Mouse (Mus musculus) midbrain, embryonic 10.5 days (tissue): ENCODE measurements around the gene Adck1. TPM values are rescaled to one million over a fixed set of nuclear protein-coding genes. Genes with fewer than 3 reads are reported as not detected.
"Not testable (repeated sequence)": the region's sequence is repeated elsewhere in the genome, so short reads cannot be mapped to it uniquely, and the experiment has no call there.

ENCODE experiments used
- DNase-seq: peaks from one replicate; pipeline ENCODE4 v3.0.0-alpha.2; 2017; ENCODE audit warnings: low spot score
- H3K27ac ChIP-seq: fragments of 300-500 bp; sonication (generic); replicated peaks from 2 replicates; pipeline ENCODE4 v1.5.1; 2016; ENCODE audit warnings: mild to moderate bottlenecking
- H3K27me3 ChIP-seq: fragments of 300-500 bp; sonication (generic); 2 replicates; pipeline ENCODE4 v1.6.1; 2016; ENCODE audit warnings: low read depth, mild to moderate bottlenecking; ENCODE audit not compliant: poor library complexity, severe bottlenecking
- H3K36me3 ChIP-seq: fragments of 300-500 bp; sonication (generic); 2 replicates; pipeline ENCODE4 v1.6.1; 2016; ENCODE audit warnings: mild to moderate bottlenecking, moderate library complexity
- H3K4me1 ChIP-seq: fragments of 300-500 bp; sonication (generic); 2 replicates; pipeline ENCODE4 v1.6.1; 2016
- H3K4me3 ChIP-seq: fragments of 300-500 bp; sonication (generic); 2 replicates; pipeline ENCODE4 v1.5.1; 2016; ENCODE audit warnings: mild to moderate bottlenecking, moderate library complexity
- H3K9me3 ChIP-seq: fragments of 300-500 bp; sonication (generic); replicated peaks from 2 replicates; pipeline ENCODE4 v1.6.1; 2016; ENCODE audit warnings: mild to moderate bottlenecking
- WGBS: fragments of 180-500 bp; shearing (Covaris S2); methylation state at CpG from one replicate; pipeline ENCODE4 v1.1.7; 2016; 5-methylcytosine and 5-hydroxymethylcytosine counted together
- polyA plus RNA-seq: library from polyadenylated mRNA; unstranded; fragments of >200 nt; fragmentation: Nextera tagmentation; extraction: Ambion mirVana; gene quantifications from 2 replicates; pipeline ENCODE4 v1.2.1, GENCODE M21; 2016

The Adck1 gene
- polyA plus RNA-seq, 1 experiment from 2014 or later = 20.4 TPM

GRCm38 (mm10) chr12:88466801-88467200 lies 106.4 kb downstream of the Adck1 start:
- no peaks in the 10 kb centered on the region for H3K27me3 ChIP-seq
- H3K4me3 ChIP-seq = no peak overlapping the region
- H3K27ac ChIP-seq = no peak overlapping the region
- no peaks in the 10 kb centered on the region for H3K36me3 ChIP-seq
- H3K9me3 ChIP-seq = no peaks in the 10 kb centered on the region
- 87% methylated on average over 6 of the region's 6 CpGs for WGBS
- no peak for DNase-seq
- H3K4me1 ChIP-seq = no peaks in the 10 kb centered on the region

GRCm38 (mm10) chr12:88467257-88467656 lies 106.9 kb downstream of the Adck1 start:
- Histone ChIP-seq H3K36me3 (no peaks in the 10 kb centered on the region), H3K27me3 (no peaks in the 10 kb centered on the region), H3K27ac (no peak overlapping the region), H3K9me3 (no peaks in the 10 kb centered on the region), H3K4me1 (no peaks in the 10 kb centered on the region), H3K4me3 (no peak overlapping the region)
- WGBS = 88% methylated on average over 3 of the region's 3 CpGs
- DNase-seq = no peak

- H3K4me1 ChIP-seq = no peaks in the 10 kb centered on the region
- 75% methylated on average over 5 of the region's 5 CpGs for WGBS
These were observed 107.6 kb downstream of the Adck1 start for GRCm38 (mm10) chr12:88467935-88468465.

GRCm38 (mm10) chr12:88468691-88469090 lies 108.3 kb downstream of the Adck1 start:
- H3K36me3 ChIP-seq = no peaks in the 10 kb centered on the region
- H3K4me1 ChIP-seq = no peaks in the 10 kb centered on the region
- H3K27me3 ChIP-seq = no peaks in the 10 kb centered on the region
- H3K4me3 ChIP-seq = no peak overlapping the region
- H3K27ac ChIP-seq = no peak overlapping the region
- no peak for DNase-seq
- 72% methylated on average over 6 of the region's 6 CpGs for WGBS
- no peaks in the 10 kb centered on the region for H3K9me3 ChIP-seq

More at GRCm38 (mm10) chr12:88467935-88468465, 107.6 kb downstream of the Adck1 start:
- DNase-seq = no peak
- no peak overlapping the region for H3K27ac ChIP-seq
- no peaks in the 10 kb centered on the region for H3K9me3 ChIP-seq
- H3K27me3 ChIP-seq = no peaks in the 10 kb centered on the region
- no peak overlapping the region for H3K4me3 ChIP-seq
- H3K36me3 ChIP-seq = no peaks in the 10 kb centered on the region

- WGBS = 72% methylated on average over 10 of the region's 10 CpGs
- not testable (repeated sequence) for H3K27ac ChIP-seq, H3K4me1 ChIP-seq, H3K27me3 ChIP-seq, H3K4me3 ChIP-seq, DNase-seq, H3K36me3 ChIP-seq, H3K9me3 ChIP-seq
These were observed 111.5 kb downstream of the Adck1 start for GRCm38 (mm10) chr12:88471884-88472283.

GRCm38 (mm10) chr12:88472832-88473231 lies 112.5 kb downstream of the Adck1 start:
- DNase-seq = no peak
- 75% methylated on average over 3 of the region's 3 CpGs for WGBS
- H3K27ac ChIP-seq = no peak overlapping the region

GRCm38 (mm10) chr12:88473796-88474195 lies 113.4 kb downstream of the Adck1 start:
- 93% methylated on average over 6 of the region's 6 CpGs for WGBS
- Histone ChIP-seq H3K4me1 (no peaks in the 10 kb centered on the region), H3K4me3 (no peak overlapping the region), H3K27me3 (no peaks in the 10 kb centered on the region), H3K9me3 (no peaks in the 10 kb centered on the region), H3K27ac (no peak overlapping the region), H3K36me3 (no peaks in the 10 kb centered on the region)
- DNase-seq = no peak

More at GRCm38 (mm10) chr12:88472832-88473231, 112.5 kb downstream of the Adck1 start:
- no peaks in the 10 kb centered on the region for H3K36me3 ChIP-seq
- H3K4me3 ChIP-seq = no peak overlapping the region
- no peaks in the 10 kb centered on the region for H3K9me3 ChIP-seq
- no peaks in the 10 kb centered on the region for H3K27me3 ChIP-seq
- H3K4me1 ChIP-seq = no peaks in the 10 kb centered on the region

GRCm38 (mm10) chr12:88475833-88476232 lies 115.5 kb downstream of the Adck1 start:
- no peak for DNase-seq
- 78% methylated on average over 3 of the region's 3 CpGs for WGBS
- Histone ChIP-seq H3K36me3 (no peaks in the 10 kb centered on the region), H3K27me3 (no peaks in the 10 kb centered on the region), H3K4me3 (no peak overlapping the region), H3K4me1 (no peaks in the 10 kb centered on the region), H3K27ac (no peak overlapping the region), H3K9me3 (no peaks in the 10 kb centered on the region)

GRCm38 (mm10) chr12:88476702-88477101 lies 116.3 kb downstream of the Adck1 start:
- WGBS = 84% methylated on average over 6 of the region's 6 CpGs
- H3K27ac ChIP-seq = no peak overlapping the region
- no peaks in the 10 kb centered on the region for H3K4me1 ChIP-seq
- no peaks in the 10 kb centered on the region for H3K27me3 ChIP-seq
- no peaks in the 10 kb centered on the region for H3K36me3 ChIP-seq
- no peak overlapping the region for H3K4me3 ChIP-seq
- DNase-seq = no peak
- H3K9me3 ChIP-seq = no peaks in the 10 kb centered on the region

GRCm38 (mm10) chr12:88481657-88482056 lies 121.3 kb downstream of the Adck1 start:
- no peaks in the 10 kb centered on the region for H3K9me3 ChIP-seq
- H3K4me3 ChIP-seq = no peak overlapping the region
- H3K27me3 ChIP-seq = no peaks in the 10 kb centered on the region
- no peaks in the 10 kb centered on the region for H3K36me3 ChIP-seq
- no peak for DNase-seq
- no peaks in the 10 kb centered on the region for H3K4me1 ChIP-seq
- WGBS = 89% methylated on average over 3 of the region's 3 CpGs
- no peak overlapping the region for H3K27ac ChIP-seq

GRCm38 (mm10) chr12:88490881-88491280 lies 130.5 kb downstream of the Adck1 start:
- Histone ChIP-seq H3K9me3 (no peaks in the 10 kb centered on the region), H3K4me3 (no peak overlapping the region), H3K36me3 (no peaks in the 10 kb centered on the region), H3K27me3 (no peaks in the 10 kb centered on the region), H3K4me1 (no peaks in the 10 kb centered on the region), H3K27ac (no peak overlapping the region)
- WGBS = 81% methylated on average over 2 of the region's 2 CpGs
- DNase-seq = no peak
